Mouse (Mus musculus): ENCODE results near the gene Pzp. TPM values are rescaled to one million over a fixed set of nuclear protein-coding genes. Genes with fewer than 3 reads are reported as not detected.

Pzp gene
- polyA plus RNA-seq, 1 experiment from 2014 or later = 0.06 TPM

DNA sequence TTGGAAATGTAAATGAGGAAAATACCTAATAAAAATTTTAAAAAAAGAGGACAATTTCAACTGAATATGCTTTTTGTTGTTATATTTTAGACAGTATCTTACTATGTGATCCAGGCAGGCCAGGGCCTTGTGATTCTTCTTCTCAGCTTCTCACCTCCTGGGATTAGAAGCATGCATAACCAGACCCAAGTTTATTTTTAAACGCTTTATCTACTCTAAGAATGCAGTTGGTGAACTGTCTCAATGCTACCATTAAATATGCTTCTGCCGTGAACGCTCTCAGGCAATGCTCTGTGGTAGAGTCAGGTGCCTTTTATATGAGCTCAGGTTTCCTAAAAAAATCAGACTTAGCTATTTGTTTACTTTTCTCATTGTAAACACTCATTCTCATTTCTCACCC, 3.2 kb downstream of the Pzp start:
- Histone ChIP-seq H3K9ac (no peak overlapping the region), H3K9me3 (no peaks in the 10 kb centered on the region), H3K4me3 (no peak overlapping the region), H3K27me3 (no peaks in the 10 kb centered on the region), H3K4me1 (replicated peaks) (no peaks in the 10 kb centered on the region), H3K27ac (no peak overlapping the region), H3K4me2 (no peak overlapping the region), H3K36me3 (no peaks in the 10 kb centered on the region)
- WGBS = 90% methylated on average over 3 of the region's 3 CpGs
- no peak for ATAC-seq (ENCODE audit: low FRiP score)

DNA sequence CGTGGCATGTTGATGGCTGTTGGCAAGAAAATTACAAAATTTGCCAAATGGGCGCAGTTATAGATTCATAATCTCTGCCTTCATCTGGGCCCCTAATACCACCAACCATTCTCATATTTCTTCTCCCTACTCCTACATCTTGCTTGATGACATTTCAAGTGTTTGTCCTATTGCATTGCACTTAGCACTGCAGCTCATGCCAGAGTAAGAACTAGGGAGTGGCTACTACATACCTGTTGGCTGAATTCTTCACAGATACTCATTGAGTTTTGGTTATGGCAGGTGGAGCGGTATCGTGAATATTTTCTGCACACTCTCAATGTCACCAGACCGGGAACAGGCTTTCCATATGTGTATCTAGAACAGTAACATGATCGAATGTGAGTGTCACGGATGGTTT, 7.4 kb downstream of the Pzp start:
- H3K27ac ChIP-seq = no peak overlapping the region
- H3K9me3 ChIP-seq = 0 out of 2 replicates have a peak, but pooled peaks cover 4% of the 10 kb centered on the region
- H3K27me3 ChIP-seq = no peaks in the 10 kb centered on the region
- H3K9ac ChIP-seq = no peak overlapping the region
- WGBS = 89% methylated on average over 7 of the region's 7 CpGs
- no peak overlapping the region for H3K4me2 ChIP-seq
- no peaks in the 10 kb centered on the region for H3K36me3 ChIP-seq
- no peak for ATAC-seq (ENCODE audit: low FRiP score)
- no peaks in the 10 kb centered on the region for H3K4me1 ChIP-seq (replicated peaks)
- H3K4me3 ChIP-seq = no peak overlapping the region

DNA sequence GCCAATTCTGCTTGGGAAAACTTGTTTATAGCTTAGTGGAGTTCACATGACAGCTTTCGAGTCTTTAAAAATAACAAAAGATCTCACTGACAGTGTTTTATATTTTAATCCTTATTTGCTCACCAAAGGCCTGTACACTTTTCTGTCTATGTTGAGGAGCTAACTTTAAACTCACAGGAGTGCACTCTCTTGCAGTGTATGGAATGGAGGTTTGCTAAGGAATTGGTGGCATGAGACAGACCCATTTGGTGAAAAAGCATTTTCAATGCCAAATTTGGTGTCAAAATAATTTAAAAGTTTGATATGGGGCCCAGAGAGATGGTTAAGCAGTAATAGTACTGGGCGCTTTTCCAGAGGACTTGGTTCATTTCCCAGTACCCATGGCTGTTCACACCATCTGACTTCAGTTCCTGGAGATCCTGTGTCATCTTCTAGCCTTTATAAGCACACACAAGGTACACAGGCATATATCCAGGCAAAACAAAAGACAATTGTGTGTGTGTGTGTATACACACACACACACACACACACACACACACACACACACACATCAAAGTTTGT, 20.8 kb downstream of the Pzp start:
- no peak overlapping the region for H3K27ac ChIP-seq
- no peak overlapping the region for H3K4me3 ChIP-seq
- ATAC-seq (ENCODE audit: low FRiP score) = no peak
- H3K4me2 ChIP-seq = no peak overlapping the region
- H3K4me1 ChIP-seq (replicated peaks) = no peaks in the 10 kb centered on the region
- WGBS = 93% methylated on average over 2 of the region's 2 CpGs
- no peak overlapping the region for H3K9ac ChIP-seq
- no peaks in the 10 kb centered on the region for H3K36me3 ChIP-seq
- H3K9me3 ChIP-seq = no peaks in the 10 kb centered on the region
- no peaks in the 10 kb centered on the region for H3K27me3 ChIP-seq

DNA sequence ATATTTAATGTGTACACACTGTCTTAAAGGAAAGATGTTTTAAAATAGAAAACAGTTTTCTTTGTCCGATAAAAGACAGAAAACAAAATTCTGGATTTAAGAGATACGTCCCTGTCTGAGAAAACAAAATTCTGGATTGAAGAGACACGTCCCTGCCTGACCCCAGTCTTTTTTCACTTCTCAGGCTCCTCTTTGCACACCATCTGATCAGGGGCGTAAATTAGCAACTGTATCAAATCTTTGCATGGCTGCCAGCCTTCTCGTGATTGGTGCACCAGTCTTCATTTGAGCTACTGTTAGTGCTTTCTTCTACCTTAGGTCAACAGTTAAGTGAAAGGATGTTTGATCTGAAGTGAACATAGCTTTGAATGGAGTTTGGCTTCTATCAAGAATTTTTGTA, 21.8 kb downstream of the Pzp start:
- H3K9me3 ChIP-seq = no peaks in the 10 kb centered on the region
- no peak overlapping the region for H3K9ac ChIP-seq
- no peaks in the 10 kb centered on the region for H3K36me3 ChIP-seq
- no peaks in the 10 kb centered on the region for H3K4me1 ChIP-seq (replicated peaks)
- H3K27ac ChIP-seq = no peak overlapping the region
- no peaks in the 10 kb centered on the region for H3K27me3 ChIP-seq
- H3K4me2 ChIP-seq = no peak overlapping the region
- no peak for ATAC-seq (ENCODE audit: low FRiP score)
- WGBS = 82% methylated on average over 5 of the region's 5 CpGs
- H3K4me3 ChIP-seq = no peak overlapping the region

DNA sequence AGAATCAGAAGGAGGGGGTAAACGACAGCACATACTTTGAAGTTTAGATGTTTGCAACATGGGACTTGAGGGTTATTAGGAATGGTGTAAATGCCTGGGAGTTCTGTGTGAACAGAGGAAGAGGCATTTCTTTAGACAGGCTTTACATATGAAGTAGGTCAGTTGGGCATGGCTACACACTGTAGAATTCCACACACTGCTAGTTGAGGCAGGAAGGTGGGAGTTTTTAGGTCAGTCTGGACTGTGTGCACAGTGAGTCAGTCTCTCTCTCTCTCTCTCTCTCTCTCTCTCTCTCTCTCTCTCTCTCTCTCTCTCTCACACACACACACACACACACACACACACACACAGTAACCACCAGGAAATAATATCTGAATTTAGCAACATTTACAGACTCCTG, 31.2 kb downstream of the Pzp start:
- Histone ChIP-seq H3K9me3 (no peaks in the 10 kb centered on the region), H3K27ac (no peak overlapping the region), H3K4me2 (no peak overlapping the region), H3K27me3 (no peaks in the 10 kb centered on the region), H3K4me3 (no peak overlapping the region), H3K36me3 (no peaks in the 10 kb centered on the region), H3K9ac (no peak overlapping the region), H3K4me1 (replicated peaks) (no peaks in the 10 kb centered on the region)
- 72% methylated on average over 1 of the region's 1 CpGs for WGBS
- no peak for ATAC-seq (ENCODE audit: low FRiP score)

DNA sequence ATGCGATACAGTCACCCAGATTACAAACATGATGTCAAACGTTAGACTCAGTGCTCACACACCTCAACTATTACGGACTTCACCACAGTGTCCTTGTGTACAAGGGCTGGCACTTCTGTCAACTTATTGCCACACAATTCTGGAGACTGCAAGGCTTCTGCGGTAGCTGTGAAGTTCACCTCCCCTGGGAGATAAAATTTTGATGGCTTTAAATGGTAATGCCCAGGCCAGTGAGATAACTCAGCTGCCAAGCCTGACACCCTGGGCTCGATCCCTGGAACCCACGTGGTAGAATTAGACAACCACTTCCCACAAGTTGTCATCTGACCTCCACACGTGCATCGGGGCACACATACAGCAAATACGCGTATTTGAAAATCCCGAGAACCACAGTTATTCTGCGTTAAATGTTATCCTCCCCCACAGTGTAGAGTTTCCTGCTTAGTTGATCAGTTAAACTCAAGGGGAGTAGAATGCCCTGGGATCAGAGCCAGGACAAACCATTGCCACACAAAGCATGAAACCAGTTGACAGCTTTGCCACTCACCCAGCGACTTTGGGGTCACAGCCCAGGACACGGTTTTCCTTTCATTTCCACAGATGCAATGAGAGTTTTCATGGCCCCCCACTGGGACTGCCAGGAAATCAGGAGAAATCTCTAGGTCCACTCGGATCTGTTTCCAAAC, 31.7 kb downstream of the Pzp start:
- Histone ChIP-seq H3K4me1 (replicated peaks) (no peaks in the 10 kb centered on the region), H3K4me3 (no peak overlapping the region), H3K27me3 (no peaks in the 10 kb centered on the region), H3K4me2 (no peak overlapping the region), H3K27ac (no peak overlapping the region), H3K9me3 (no peaks in the 10 kb centered on the region), H3K36me3 (no peaks in the 10 kb centered on the region), H3K9ac (no peak overlapping the region)
- no peak for ATAC-seq (ENCODE audit: low FRiP score)
- WGBS = 73% methylated on average over 15 of the region's 15 CpGs

DNA sequence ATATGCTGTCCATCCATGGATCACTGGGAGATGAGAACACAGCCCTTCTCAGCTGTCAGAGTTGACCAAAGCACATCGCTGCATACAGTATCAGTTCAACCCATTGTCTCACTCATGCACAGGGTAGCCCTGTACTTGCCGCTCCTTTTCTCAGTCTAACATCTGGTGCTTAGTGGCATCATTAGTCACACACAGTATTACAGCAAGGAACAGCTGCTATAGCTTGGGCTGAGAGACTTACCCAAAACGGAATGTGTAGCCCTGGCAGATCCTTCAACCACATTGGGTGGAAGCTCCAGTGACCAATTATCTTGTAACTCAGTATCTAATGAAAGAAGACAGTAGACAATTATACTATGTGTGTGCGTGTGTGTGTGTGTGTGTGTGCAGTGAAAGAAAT, 34.6 kb downstream of the Pzp start:
- no peak overlapping the region for H3K27ac ChIP-seq
- no peak overlapping the region for H3K4me2 ChIP-seq
- no peak overlapping the region for H3K4me3 ChIP-seq
- H3K9ac ChIP-seq = no peak overlapping the region
- peak; percentile 84 for ATAC-seq (ENCODE audit: low FRiP score)
- H3K9me3 ChIP-seq = no peaks in the 10 kb centered on the region
- no peaks in the 10 kb centered on the region for H3K4me1 ChIP-seq (replicated peaks)
- H3K36me3 ChIP-seq = no peaks in the 10 kb centered on the region
- H3K27me3 ChIP-seq = no peaks in the 10 kb centered on the region
- WGBS = 74% methylated on average over 4 of the region's 4 CpGs

DNA sequence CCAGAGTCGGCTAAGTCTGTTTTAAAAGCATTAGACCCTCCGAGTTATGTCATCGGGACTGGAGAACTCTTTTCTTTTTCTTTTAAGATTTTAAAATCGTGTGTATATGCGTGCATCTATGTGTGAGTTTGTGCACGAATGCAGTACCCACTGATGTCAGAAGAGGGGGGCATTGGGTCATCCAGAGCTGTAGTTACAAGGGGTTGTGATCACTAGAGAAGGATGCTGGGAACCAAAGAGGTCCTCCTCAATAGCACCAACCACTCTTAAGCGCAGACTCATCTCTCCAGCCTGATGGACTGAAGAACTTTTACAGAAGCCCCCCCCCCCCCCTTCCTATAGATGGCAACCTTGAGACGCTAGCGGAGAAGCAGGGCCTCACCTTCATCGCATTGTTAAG, 36.4 kb downstream of the Pzp start:
- H3K9ac ChIP-seq = no peak overlapping the region
- no peaks in the 10 kb centered on the region for H3K4me1 ChIP-seq (replicated peaks)
- no peaks in the 10 kb centered on the region for H3K36me3 ChIP-seq
- no peaks in the 10 kb centered on the region for H3K9me3 ChIP-seq
- no peak overlapping the region for H3K4me2 ChIP-seq
- ATAC-seq (ENCODE audit: low FRiP score) = no peak
- no peak overlapping the region for H3K27ac ChIP-seq
- no peaks in the 10 kb centered on the region for H3K27me3 ChIP-seq
- 93% methylated on average over 10 of the region's 10 CpGs for WGBS
- no peak overlapping the region for H3K4me3 ChIP-seq

DNA sequence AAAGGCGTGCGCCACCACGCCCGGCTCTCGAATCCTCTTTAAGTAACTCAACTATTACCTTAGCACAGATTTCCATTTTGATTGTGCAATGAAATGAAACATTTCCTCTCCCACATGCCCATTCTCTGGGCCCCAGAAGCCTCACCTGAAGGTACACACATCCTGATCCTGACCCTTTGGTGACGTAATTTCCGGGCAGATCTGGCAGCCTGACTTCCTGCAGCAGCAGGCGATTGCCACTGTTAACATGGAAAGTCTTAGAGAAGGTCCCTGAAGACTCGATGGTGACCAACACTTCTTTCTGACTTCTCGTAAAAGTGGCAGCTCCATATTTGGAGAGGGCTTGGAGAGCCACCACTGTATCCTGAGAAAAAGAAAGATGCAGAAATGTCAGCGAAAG, 38.8 kb downstream of the Pzp start:
- WGBS = 94% methylated on average over 11 of the region's 11 CpGs
- ATAC-seq (ENCODE audit: low FRiP score) = no peak
- no peak overlapping the region for H3K4me2 ChIP-seq

DNA sequence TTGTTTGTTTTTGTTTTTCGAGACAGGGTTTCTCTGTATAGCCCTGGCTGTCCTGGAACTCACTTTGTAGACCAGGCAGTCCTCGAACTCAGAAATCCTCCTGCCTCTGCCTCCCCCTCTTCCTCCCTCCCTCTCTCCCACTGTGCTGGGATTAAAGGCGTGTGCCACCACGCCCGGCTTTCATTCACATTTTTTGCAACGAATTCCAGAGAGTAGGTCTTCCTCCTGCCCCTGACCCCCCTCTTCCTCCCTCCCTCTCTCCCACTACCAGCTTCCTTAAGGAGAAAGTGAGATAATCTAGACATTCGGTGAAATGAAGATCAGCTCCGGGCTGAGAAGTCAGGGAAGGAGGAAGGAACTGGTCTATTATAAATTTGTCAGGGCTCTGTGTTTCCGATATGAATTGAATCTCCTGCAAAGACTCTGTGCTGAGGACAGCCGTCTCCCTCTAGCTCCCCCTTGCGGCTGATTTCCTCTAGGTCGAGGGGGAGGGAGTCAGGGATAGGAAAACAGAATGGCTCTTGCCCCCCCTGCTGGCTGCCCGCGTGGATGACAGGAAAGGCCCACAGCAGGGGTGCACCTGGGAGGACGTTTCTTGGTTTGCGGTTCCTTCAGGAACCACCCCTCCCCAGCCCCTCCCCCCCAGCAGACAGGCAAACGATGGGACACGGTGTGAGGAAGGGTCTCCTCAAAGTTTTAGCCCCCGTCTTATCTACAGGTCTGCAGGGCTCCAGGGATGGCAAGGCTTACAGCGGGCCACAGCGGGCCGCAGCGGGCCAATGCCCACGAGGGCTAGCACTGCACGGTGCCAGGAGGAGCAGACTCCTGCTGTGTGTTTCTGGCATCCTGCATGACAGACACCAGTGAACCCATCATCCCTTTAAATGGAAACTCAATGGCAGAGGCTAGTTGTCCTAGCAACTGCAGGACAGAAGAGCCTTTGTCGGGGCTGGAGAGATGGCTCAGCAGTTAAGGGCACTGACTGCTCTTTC, 46.8 kb downstream of the Pzp start:
- Histone ChIP-seq H3K4me2 (peak overlapping the region; percentile 30), H3K4me3 (0 out of 2 replicates have a peak overlapping the region, but pooled peaks have one; percentile 5), H3K27ac (no peak overlapping the region), H3K9me3 (no peaks in the 10 kb centered on the region), H3K27me3 (no peaks in the 10 kb centered on the region), H3K4me1 (replicated peaks) (0 out of 2 replicates have a peak, but pooled peaks cover 4% of the 10 kb centered on the region), H3K9ac (no peak overlapping the region), H3K36me3 (no peaks in the 10 kb centered on the region)
- ATAC-seq (ENCODE audit: low FRiP score) = peak; percentile 91
- 21% methylated on average over 26 of the region's 26 CpGs for WGBS

More for the DNA sequence above, 38.8 kb downstream of the Pzp start:
- H3K36me3 ChIP-seq = no peaks in the 10 kb centered on the region
- no peak overlapping the region for H3K9ac ChIP-seq
- no peaks in the 10 kb centered on the region for H3K9me3 ChIP-seq
- no peaks in the 10 kb centered on the region for H3K27me3 ChIP-seq
- no peak overlapping the region for H3K4me3 ChIP-seq
- H3K4me1 ChIP-seq (replicated peaks) = no peaks in the 10 kb centered on the region
- H3K27ac ChIP-seq = no peak overlapping the region

DNA sequence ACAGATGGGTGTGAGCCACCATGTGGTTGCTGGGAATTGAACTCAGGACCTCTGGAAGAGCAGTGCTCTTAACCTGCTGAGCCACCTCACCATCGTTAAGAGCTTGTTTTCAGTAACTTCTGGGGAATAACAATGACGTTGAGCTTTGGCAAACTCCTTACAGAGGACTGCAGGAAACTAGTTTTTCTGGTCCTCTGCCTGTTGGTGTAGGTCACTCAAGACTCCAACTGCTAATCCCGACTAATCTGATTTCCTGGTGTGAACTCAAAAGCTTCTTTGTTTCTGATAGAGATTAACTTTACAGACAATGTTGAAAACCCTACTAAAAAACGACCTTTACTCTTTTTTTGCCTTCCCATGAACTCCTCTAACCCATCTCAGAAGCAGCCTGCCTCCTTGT, 49.0 kb downstream of the Pzp start:
- no peaks in the 10 kb centered on the region for H3K27me3 ChIP-seq
- ATAC-seq (ENCODE audit: low FRiP score) = no peak
- 0 out of 2 replicates have a peak, but pooled peaks cover 4% of the 10 kb centered on the region for H3K4me1 ChIP-seq (replicated peaks)
- H3K27ac ChIP-seq = no peak overlapping the region
- H3K9me3 ChIP-seq = no peaks in the 10 kb centered on the region
- no peaks in the 10 kb centered on the region for H3K36me3 ChIP-seq
- H3K4me3 ChIP-seq = no peak overlapping the region
- no peak overlapping the region for H3K9ac ChIP-seq
- H3K4me2 ChIP-seq = no peak overlapping the region
- 28% methylated on average over 4 of the region's 4 CpGs for WGBS

DNA sequence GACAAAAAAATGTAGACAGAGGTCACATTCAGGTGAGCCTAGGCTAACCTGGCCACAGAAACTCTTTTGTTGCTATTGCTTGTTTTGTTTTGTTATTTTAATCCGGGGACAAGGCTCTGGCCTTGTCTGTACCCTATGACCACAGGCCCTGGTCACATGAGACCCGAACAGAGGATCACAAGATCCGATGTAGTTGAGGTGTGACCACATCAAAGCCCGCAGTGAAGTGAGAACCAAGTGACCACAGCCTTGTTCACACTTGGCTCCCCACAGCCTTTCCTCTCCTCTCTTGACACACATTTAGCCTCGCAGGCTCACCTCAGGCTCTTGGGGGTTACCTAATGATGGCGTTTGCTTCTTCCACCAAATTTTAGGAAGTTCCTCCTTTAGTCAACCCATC, 52.4 kb downstream of the Pzp start:
- Histone ChIP-seq H3K9ac (no peak overlapping the region), H3K27me3 (no peaks in the 10 kb centered on the region), H3K9me3 (no peaks in the 10 kb centered on the region), H3K4me2 (no peak overlapping the region), H3K27ac (no peak overlapping the region), H3K4me3 (no peak overlapping the region), H3K4me1 (replicated peaks) (no peaks in the 10 kb centered on the region), H3K36me3 (no peaks in the 10 kb centered on the region)
- WGBS = 96% methylated on average over 6 of the region's 6 CpGs
- no peak for ATAC-seq (ENCODE audit: low FRiP score)

All from hindbrain, embryonic 13.5 days (tissue).